Mouse (Mus musculus): ENCODE results near the gene Bicra.

GRCm38 (mm10) chr7:16013722-16014275, 33.9 kb downstream of the Bicra start:
- no peak for TF ChIP-seq POLR2AphosphoS2 (IDR thresholded peaks at IDR 0.05; ENCODE audit: low read depth, low read length)
- TF ChIP-seq MEF2A (IDR thresholded peaks at IDR 0.05; ENCODE audit: borderline replicate concordance, low read depth, low read length) = no peak
- no peak for TF ChIP-seq USF2 (conservative IDR thresholded peaks at IDR 0.05; ENCODE audit: low read depth, low read length)
- no peak for TF ChIP-seq POLR2A (IDR thresholded peaks at IDR 0.05; ENCODE audit: low read depth, low read length)
